Mouse (Mus musculus): ENCODE results near the gene Ezr.

- TF ChIP-seq TAL1 (IDR thresholded peaks at IDR 0.05; ENCODE audit: low read length) (no peak), GATA1 (IDR thresholded peaks at IDR 0.05; ENCODE audit: low read length) (no peak)
Measured at GRCm38 (mm10) chr17:6727996-6728610, 54.5 kb downstream of the Ezr start.
